Mouse (Mus musculus) midbrain, postnatal 0 days (tissue): ENCODE results near the gene Sypl. TPM values are rescaled to one million over a fixed set of nuclear protein-coding genes. Genes with fewer than 3 reads are reported as not detected.
A peak's percentile ranks its signal among the peaks of the same experiment; 100 is the strongest.

Source experiments
- ATAC-seq: fragments of 200-750 bp; cut with Nextera tagmentation; 2 replicates; pipeline ENCODE4 v1.8.0; 2017; ENCODE audit warnings: moderate number of reproducible peaks, mild to moderate bottlenecking, moderate TSS enrichment, moderate library complexity; ENCODE audit not compliant: low FRiP score
- DNase-seq: peaks from one replicate; pipeline ENCODE4 v3.0.0-alpha.2; 2015; ENCODE audit warnings: low spot score
- H3K27ac ChIP-seq: fragments of 300-500 bp; sonication (generic); 2 replicates; pipeline ENCODE4 v1.5.1; 2014; ENCODE audit warnings: low read depth, mild to moderate bottlenecking, low read length, mixed read lengths
- H3K27me3 ChIP-seq: fragments of 300-500 bp; sonication (generic); 2 replicates; pipeline ENCODE4 v1.6.1; 2014; ENCODE audit warnings: low read length, control low read depth, mixed read lengths; ENCODE audit not compliant: insufficient read depth
- H3K36me3 ChIP-seq: fragments of 300-500 bp; sonication (generic); 2 replicates; pipeline ENCODE4 v1.6.1; 2014; ENCODE audit warnings: low read length, control low read depth, mixed read lengths; ENCODE audit not compliant: insufficient read depth
- H3K4me1 ChIP-seq: fragments of 300-500 bp; sonication (generic); 2 replicates; pipeline ENCODE4 v1.6.1; 2014; ENCODE audit warnings: mild to moderate bottlenecking, control low read depth, antibody characterized with exemption, low read length, mixed read lengths; ENCODE audit not compliant: insufficient read depth
- H3K4me2 ChIP-seq: fragments of 300-500 bp; sonication (generic); 2 replicates; pipeline ENCODE4 v1.6.1; 2014; ENCODE audit warnings: low read depth, mild to moderate bottlenecking, low read length, mixed read lengths; ENCODE audit not compliant: poor library complexity, severe bottlenecking
- H3K4me3 ChIP-seq: fragments of 300-500 bp; sonication (generic); 2 replicates; pipeline ENCODE4 v1.5.1; 2014; ENCODE audit warnings: low read depth, mild to moderate bottlenecking, low read length, moderate library complexity
- H3K9ac ChIP-seq: fragments of 300-500 bp; sonication (generic); replicated peaks from 2 replicates; pipeline ENCODE4 v1.6.1; 2014; ENCODE audit warnings: mild to moderate bottlenecking, low read length, moderate library complexity, mixed read lengths; ENCODE audit not compliant: poor library complexity, severe bottlenecking
- H3K9me3 ChIP-seq: fragments of 300-500 bp; sonication (generic); 2 replicates; pipeline ENCODE4 v1.6.1; 2016; ENCODE audit warnings: low read length, control low read depth
- CTCF ChIP-seq: IDR thresholded peaks from 2 replicates; pipeline ENCODE4 v1.5.1; 2016; ENCODE audit warnings: antibody characterized with exemption, mild to moderate bottlenecking
- WGBS: fragments of 180-500 bp; shearing (Covaris S2); extraction: QIAGEN DNeasy Blood & Tissue Kit; methylation state at CpG from one replicate; pipeline ENCODE4 v1.1.7; 2014; 5-methylcytosine and 5-hydroxymethylcytosine counted together
- polyA plus RNA-seq: library from polyadenylated mRNA; unstranded; fragments of >200 nt; fragmentation: Nextera tagmentation; extraction: Ambion mirVana; gene quantifications from 2 replicates; pipeline ENCODE4 v1.2.1, GENCODE M21; 2015
- total RNA-seq: library from RNA; depleted of rRNA; stranded (reverse); fragments of >200 nt; gene quantifications from 2 replicates; pipeline ENCODE4 v1.2.3, GENCODE M21; 2014

The Sypl gene
- total and polyA plus RNA-seq, 2 experiments from 2014 or later: 15.2 to 35.2 TPM

- TF ChIP-seq CTCF: no peak
- no peak for ATAC-seq
- no peak overlapping the region for H3K27ac ChIP-seq
- no peak overlapping the region for H3K4me3 ChIP-seq
- no peaks in the 10 kb centered on the region for H3K36me3 ChIP-seq
- no peak overlapping the region for H3K4me2 ChIP-seq
- no peaks in the 10 kb centered on the region for H3K27me3 ChIP-seq
- H3K9me3 ChIP-seq: no peaks in the 10 kb centered on the region
- WGBS: 70% methylated on average over 4 of the region's 4 CpGs
- H3K4me1 ChIP-seq: no peaks in the 10 kb centered on the region
- H3K9ac ChIP-seq: no peak overlapping the region
- no peak for DNase-seq
These were observed 7.3 kb upstream of the Sypl start for GRCm38 (mm10) chr12:32946376-32946775.

DNA sequence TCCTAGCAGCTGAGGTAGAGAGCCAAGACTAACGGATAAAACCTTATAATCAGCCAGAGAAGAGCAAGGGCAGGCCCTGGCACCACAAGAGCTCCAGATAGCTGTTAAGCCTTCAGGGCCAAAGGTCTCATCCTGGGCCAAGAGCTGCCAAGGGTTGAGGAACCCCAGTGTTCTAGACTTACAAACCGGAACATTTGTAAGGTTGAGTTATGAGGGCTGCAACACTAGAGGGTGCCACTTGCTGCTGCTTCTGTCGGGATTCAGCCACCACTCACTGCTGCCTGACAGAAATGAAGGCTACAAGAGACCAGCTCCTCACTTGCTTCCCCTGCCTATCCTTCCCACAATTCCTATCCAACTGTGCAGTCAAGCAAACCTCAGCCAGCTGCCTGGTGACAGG is 1.3 kb upstream of the Sypl start:
- ATAC-seq (no peak), DNase-seq (peak; percentile 37)
- Histone ChIP-seq H3K4me3 (no peak overlapping the region), H3K27me3 (no peaks in the 10 kb centered on the region), H3K9ac (no peak overlapping the region), H3K36me3 (no peaks in the 10 kb centered on the region), H3K4me1 (peaks cover 8% of the 10 kb centered on the region), H3K4me2 (no peak overlapping the region), H3K9me3 (no peaks in the 10 kb centered on the region), H3K27ac (no peak overlapping the region)
- TF ChIP-seq CTCF: peak; percentile 57
- 35% methylated on average over 3 of the region's 3 CpGs for WGBS

DNA sequence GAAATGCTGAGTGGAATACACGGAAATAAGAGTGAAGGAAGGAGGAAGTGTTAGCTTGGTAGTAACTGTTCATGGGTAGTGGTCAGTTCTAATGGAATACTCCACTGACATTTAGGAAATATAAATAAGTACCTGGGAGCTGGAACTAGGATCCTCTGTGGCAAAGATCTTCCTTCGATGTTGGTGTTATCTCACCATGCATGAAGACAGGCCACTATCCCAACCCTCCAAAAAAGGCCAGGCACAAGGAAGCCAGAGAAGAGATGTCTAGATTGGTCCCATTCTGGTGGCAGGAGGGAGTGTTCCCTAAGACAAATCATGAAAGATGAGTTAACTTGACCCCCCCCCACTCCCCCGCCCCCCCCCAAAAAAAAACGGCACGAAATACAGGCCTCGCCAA is 625 bp upstream of the Sypl start:
- Histone ChIP-seq H3K27me3 (no peaks in the 10 kb centered on the region), H3K4me3 (peak overlapping the region; percentile 88), H3K9ac (peak overlapping the region; percentile 84), H3K27ac (peak overlapping the region; percentile 94; the same call in 1 of the 2 replicates), H3K9me3 (no peaks in the 10 kb centered on the region), H3K4me1 (peaks cover 8% of the 10 kb centered on the region), H3K36me3 (no peaks in the 10 kb centered on the region), H3K4me2 (peak overlapping the region; percentile 57)
- TF ChIP-seq CTCF: no peak
- DNase-seq (no peak), ATAC-seq (peak; percentile 1; the same call in 1 of the 2 replicates)
- WGBS: 18% methylated on average over 6 of the region's 6 CpGs

DNA sequence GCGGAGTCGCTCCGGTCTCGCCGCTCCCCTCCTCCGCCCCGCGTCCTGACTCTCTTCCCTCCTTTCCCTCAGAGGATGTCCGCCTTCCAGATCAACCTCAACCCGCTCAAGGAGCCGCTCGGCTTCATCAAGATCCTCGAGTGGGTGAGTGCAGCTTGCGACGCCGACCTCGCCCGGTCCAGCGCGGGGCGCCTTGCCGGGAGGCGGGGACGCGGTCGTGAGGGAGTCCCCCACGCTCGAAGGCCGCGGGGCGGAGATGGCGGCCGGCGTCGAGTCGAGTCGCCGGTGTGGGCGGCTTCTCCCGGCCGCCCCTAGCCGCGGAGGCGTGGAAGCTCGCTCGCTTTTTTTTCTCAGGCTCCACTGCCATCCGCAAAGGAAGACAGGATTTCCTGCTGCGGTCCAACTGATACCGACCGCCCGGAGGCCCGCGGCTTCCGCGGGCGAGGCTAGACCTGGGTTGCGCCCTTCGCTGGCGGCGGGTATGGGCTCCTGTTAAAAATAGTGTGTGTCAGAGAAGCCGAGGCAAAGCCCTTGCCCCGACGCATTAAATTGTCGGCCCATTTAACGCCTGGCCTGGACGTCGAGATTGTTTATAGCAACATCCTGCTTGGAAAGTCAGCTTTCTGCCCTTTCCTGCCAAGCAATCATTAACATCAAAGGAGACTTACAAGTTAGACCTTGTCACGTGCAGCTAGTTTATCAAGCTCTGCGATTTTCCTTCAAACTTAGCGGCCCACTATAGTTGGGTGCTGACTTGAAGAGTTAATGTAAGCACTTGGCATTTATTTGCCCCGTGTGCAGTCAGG is 728 bp downstream of the Sypl start:
- DNase-seq: peak; percentile 58
- H3K4me2 ChIP-seq: peak overlapping the region; percentile 57

GRCm38 (mm10) chr12:32955037-32955436 is 1.3 kb downstream of the Sypl start:
- peak overlapping the region; percentile 88 for H3K4me3 ChIP-seq
- no peak overlapping the region for H3K27ac ChIP-seq
- peak overlapping the region; percentile 57 for H3K4me2 ChIP-seq
- ATAC-seq (no peak), DNase-seq (no peak)
- no peaks in the 10 kb centered on the region for H3K9me3 ChIP-seq
- peak overlapping the region; percentile 84 for H3K9ac ChIP-seq
- no peak for TF ChIP-seq CTCF
- H3K27me3 ChIP-seq: no peaks in the 10 kb centered on the region
- peaks cover 8% of the 10 kb centered on the region for H3K4me1 ChIP-seq
- WGBS: 2% methylated on average over 8 of the region's 8 CpGs
- H3K36me3 ChIP-seq: no peaks in the 10 kb centered on the region

More for the DNA sequence above, 728 bp downstream of the Sypl start:
- Histone ChIP-seq H3K27ac (peak overlapping the region; percentile 94), H3K9ac (peak overlapping the region; percentile 84), H3K9me3 (no peaks in the 10 kb centered on the region), H3K4me1 (peaks cover 8% of the 10 kb centered on the region), H3K36me3 (no peaks in the 10 kb centered on the region), H3K27me3 (no peaks in the 10 kb centered on the region), H3K4me3 (peak overlapping the region; percentile 88)
- WGBS: under 1% methylated on average over 69 of the region's 71 CpGs
- ATAC-seq: peak; percentile 77
- TF ChIP-seq CTCF: no peak

DNA sequence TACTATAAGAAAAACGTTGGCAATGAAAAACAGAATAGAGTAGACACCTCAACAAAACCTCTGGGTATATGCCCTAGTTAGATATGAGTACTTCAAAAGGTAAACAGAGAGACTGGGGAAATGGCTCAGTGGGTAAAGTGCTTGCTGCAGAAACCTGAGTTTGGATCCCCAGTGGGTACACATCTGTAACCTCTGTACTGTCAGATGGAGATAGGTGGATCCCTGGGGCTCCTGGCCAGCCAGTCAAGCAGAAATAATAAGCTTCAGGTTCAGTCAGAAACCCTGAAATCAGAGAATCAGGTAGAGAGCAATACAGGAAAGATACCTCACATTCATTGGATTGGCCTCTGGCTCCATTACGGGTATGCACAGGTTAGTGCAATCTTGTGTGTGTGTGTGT is 3.5 kb downstream of the Sypl start:
- Histone ChIP-seq H3K4me1 (peaks cover 8% of the 10 kb centered on the region), H3K4me2 (no peak overlapping the region), H3K27ac (no peak overlapping the region), H3K9ac (no peak overlapping the region), H3K4me3 (no peak overlapping the region), H3K9me3 (no peaks in the 10 kb centered on the region), H3K27me3 (no peaks in the 10 kb centered on the region), H3K36me3 (no peaks in the 10 kb centered on the region)
- TF ChIP-seq CTCF: no peak
- ATAC-seq (no peak), DNase-seq (no peak)
- WGBS: 75% methylated on average over 2 of the region's 2 CpGs
